Mouse (Mus musculus): ENCODE measurements around the gene Sesn2.

The Sesn2 gene

GRCm38 (mm10) chr4:132526678-132527077 lies 16.4 kb upstream of the Sesn2 start:
- Histone ChIP-seq H3K36me3 (ENCODE audit: control insufficient read depth, insufficient read depth, low read length, poor library complexity, severe bottlenecking) (no peaks in the 10 kb centered on the region), H3K27me3 (ENCODE audit: control insufficient read depth, insufficient read depth, low read length, poor library complexity, severe bottlenecking) (no peaks in the 10 kb centered on the region)
- peak; percentile 67 for DNase-seq (ENCODE audit: low read depth, low spot score)

- Histone ChIP-seq H3K36me3 (ENCODE audit: control insufficient read depth, insufficient read depth, low read length, poor library complexity, severe bottlenecking) (no peaks in the 10 kb centered on the region), H3K27me3 (ENCODE audit: control insufficient read depth, insufficient read depth, low read length, poor library complexity, severe bottlenecking) (no peaks in the 10 kb centered on the region)
- DNase-seq (ENCODE audit: low read depth, low spot score) = no peak
Observed at GRCm38 (mm10) chr4:132524808-132525207, 14.5 kb upstream of the Sesn2 start.

GRCm38 (mm10) chr4:132524321-132524741 lies 14.0 kb upstream of the Sesn2 start:
- no peak for DNase-seq (ENCODE audit: low read depth, low spot score)
- Histone ChIP-seq H3K27me3 (ENCODE audit: control insufficient read depth, insufficient read depth, low read length, poor library complexity, severe bottlenecking) (no peaks in the 10 kb centered on the region), H3K36me3 (ENCODE audit: control insufficient read depth, insufficient read depth, low read length, poor library complexity, severe bottlenecking) (no peaks in the 10 kb centered on the region)

GRCm38 (mm10) chr4:132519188-132519587 lies 8.9 kb upstream of the Sesn2 start:
- Histone ChIP-seq H3K36me3 (ENCODE audit: control insufficient read depth, insufficient read depth, low read length, poor library complexity, severe bottlenecking) (no peaks in the 10 kb centered on the region), H3K27me3 (ENCODE audit: control insufficient read depth, insufficient read depth, low read length, poor library complexity, severe bottlenecking) (no peaks in the 10 kb centered on the region)
- no peak for DNase-seq (ENCODE audit: low read depth, low spot score)

- H3K27me3 ChIP-seq (ENCODE audit: control insufficient read depth, insufficient read depth, low read length, poor library complexity, severe bottlenecking) = no peaks in the 10 kb centered on the region
- H3K36me3 ChIP-seq (ENCODE audit: control insufficient read depth, insufficient read depth, low read length, poor library complexity, severe bottlenecking) = no peaks in the 10 kb centered on the region
- DNase-seq (ENCODE audit: low read depth, low spot score) = no peak
Observed at GRCm38 (mm10) chr4:132518066-132518465, 7.8 kb upstream of the Sesn2 start.

- peak; percentile 98 for DNase-seq (ENCODE audit: low read depth, low spot score)
- no peaks in the 10 kb centered on the region for H3K36me3 ChIP-seq (ENCODE audit: control insufficient read depth, insufficient read depth, low read length, poor library complexity, severe bottlenecking)
- no peaks in the 10 kb centered on the region for H3K27me3 ChIP-seq (ENCODE audit: control insufficient read depth, insufficient read depth, low read length, poor library complexity, severe bottlenecking)
Observed at GRCm38 (mm10) chr4:132515369-132516155, 5.3 kb upstream of the Sesn2 start.

- peak; percentile 89 for DNase-seq (ENCODE audit: low read depth, low spot score)
- Histone ChIP-seq H3K27me3 (ENCODE audit: control insufficient read depth, insufficient read depth, low read length, poor library complexity, severe bottlenecking) (no peaks in the 10 kb centered on the region), H3K36me3 (ENCODE audit: control insufficient read depth, insufficient read depth, low read length, poor library complexity, severe bottlenecking) (no peaks in the 10 kb centered on the region)
Observed at GRCm38 (mm10) chr4:132514555-132515135, 4.3 kb upstream of the Sesn2 start.

GRCm38 (mm10) chr4:132513395-132514273 lies 3.3 kb upstream of the Sesn2 start:
- no peaks in the 10 kb centered on the region for H3K27me3 ChIP-seq (ENCODE audit: control insufficient read depth, insufficient read depth, low read length, poor library complexity, severe bottlenecking)
- no peak for DNase-seq (ENCODE audit: low read depth, low spot score)
- no peaks in the 10 kb centered on the region for H3K36me3 ChIP-seq (ENCODE audit: control insufficient read depth, insufficient read depth, low read length, poor library complexity, severe bottlenecking)

- H3K27me3 ChIP-seq (ENCODE audit: control insufficient read depth, insufficient read depth, low read length, poor library complexity, severe bottlenecking) = no peaks in the 10 kb centered on the region
- H3K36me3 ChIP-seq (ENCODE audit: control insufficient read depth, insufficient read depth, low read length, poor library complexity, severe bottlenecking) = no peaks in the 10 kb centered on the region
- no peak for DNase-seq (ENCODE audit: low read depth, low spot score)
Observed at GRCm38 (mm10) chr4:132512080-132512479, 1.8 kb upstream of the Sesn2 start.

GRCm38 (mm10) chr4:132509621-132510296 lies 542 bp downstream of the Sesn2 start:
- H3K27me3 ChIP-seq (ENCODE audit: control insufficient read depth, insufficient read depth, low read length, poor library complexity, severe bottlenecking) = no peaks in the 10 kb centered on the region
- DNase-seq (ENCODE audit: low read depth, low spot score) = peak; percentile 46
- H3K36me3 ChIP-seq (ENCODE audit: control insufficient read depth, insufficient read depth, low read length, poor library complexity, severe bottlenecking) = no peaks in the 10 kb centered on the region

- no peaks in the 10 kb centered on the region for H3K36me3 ChIP-seq (ENCODE audit: control insufficient read depth, insufficient read depth, low read length, poor library complexity, severe bottlenecking)
- no peak for DNase-seq (ENCODE audit: low read depth, low spot score)
- no peaks in the 10 kb centered on the region for H3K27me3 ChIP-seq (ENCODE audit: control insufficient read depth, insufficient read depth, low read length, poor library complexity, severe bottlenecking)
Observed at GRCm38 (mm10) chr4:132507210-132507609, 3.1 kb downstream of the Sesn2 start.

GRCm38 (mm10) chr4:132506250-132506649 lies 4.1 kb downstream of the Sesn2 start:
- Histone ChIP-seq H3K27me3 (ENCODE audit: control insufficient read depth, insufficient read depth, low read length, poor library complexity, severe bottlenecking) (no peaks in the 10 kb centered on the region), H3K36me3 (ENCODE audit: control insufficient read depth, insufficient read depth, low read length, poor library complexity, severe bottlenecking) (no peaks in the 10 kb centered on the region)
- DNase-seq (ENCODE audit: low read depth, low spot score) = no peak

- Histone ChIP-seq H3K36me3 (ENCODE audit: control insufficient read depth, insufficient read depth, low read length, poor library complexity, severe bottlenecking) (no peaks in the 10 kb centered on the region), H3K27me3 (ENCODE audit: control insufficient read depth, insufficient read depth, low read length, poor library complexity, severe bottlenecking) (no peaks in the 10 kb centered on the region)
- DNase-seq (ENCODE audit: low read depth, low spot score) = no peak
Observed at GRCm38 (mm10) chr4:132505800-132506199, 4.5 kb downstream of the Sesn2 start.

- no peak for DNase-seq (ENCODE audit: low read depth, low spot score)
Observed at GRCm38 (mm10) chr4:132505034-132505738, 5.1 kb downstream of the Sesn2 start.

More at GRCm38 (mm10) chr4:132505034-132505738, 5.1 kb downstream of the Sesn2 start:
- H3K36me3 ChIP-seq (ENCODE audit: control insufficient read depth, insufficient read depth, low read length, poor library complexity, severe bottlenecking) = 0 out of 2 replicates have a peak, but pooled peaks cover 2% of the 10 kb centered on the region
- H3K27me3 ChIP-seq (ENCODE audit: control insufficient read depth, insufficient read depth, low read length, poor library complexity, severe bottlenecking) = no peaks in the 10 kb centered on the region
